Mouse (Mus musculus): ENCODE results near the gene Cecr2. TPM values are rescaled to one million over a fixed set of nuclear protein-coding genes. Genes with fewer than 3 reads are reported as not detected.
A peak's percentile ranks its signal among the peaks of the same experiment; 100 is the strongest.

Gene Cecr2
- total and polyA plus RNA-seq, 2 experiments = 5.1 to 9.3 TPM

DNA sequence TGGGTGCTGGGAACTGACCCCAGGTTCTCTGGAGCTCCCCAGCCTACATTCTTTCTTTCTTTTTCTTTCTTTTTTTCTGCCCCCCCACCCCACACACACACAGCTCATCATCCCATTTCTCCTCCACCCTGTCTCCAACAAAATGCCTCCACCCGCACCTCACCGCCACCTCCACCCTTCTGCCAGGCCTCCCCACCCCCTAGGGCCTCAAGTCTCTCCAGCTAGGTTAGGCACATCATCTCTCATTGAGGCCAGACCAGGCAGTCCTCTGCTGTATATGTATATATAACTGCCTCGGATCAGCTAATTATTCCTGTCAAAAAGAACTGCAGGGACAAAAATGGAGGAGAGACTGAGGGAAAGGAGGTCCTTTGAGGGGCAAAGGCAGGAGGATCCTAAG, 69.8 kb downstream of the Cecr2 start:
- Histone ChIP-seq H3K79me2 (ENCODE audit: control insufficient read depth, insufficient read depth, low read length) (no peaks in the 10 kb centered on the region; the same call in 1 of the 2 replicates), H3K9ac (ENCODE audit: low read depth, low read length) (no peak overlapping the region), H3K27ac (replicated peaks; ENCODE audit: insufficient read depth, low read depth, low read length) (no peak overlapping the region), H3K27me3 (ENCODE audit: control insufficient read depth, insufficient read depth, low read length) (no peaks in the 10 kb centered on the region), H3K36me3 (ENCODE audit: control insufficient read depth, insufficient read depth, low read length) (peaks cover 31% of the 10 kb centered on the region), H3K4me1 (ENCODE audit: control insufficient read depth, insufficient read depth, low read length) (peaks cover 7% of the 10 kb centered on the region; the same call in 1 of the 2 replicates), H3K4me3 (ENCODE audit: insufficient read depth, low read depth, low read length) (no peak overlapping the region)
- 91% methylated on average over 3 of the region's 3 CpGs for WGBS
- no peak for DNase-seq (ENCODE audit: extremely low read depth, low read depth, low spot score)
- TF ChIP-seq CTCF (IDR thresholded peaks at IDR 0.05; ENCODE audit: low read depth, low read length) (no peak), POLR2A (IDR thresholded peaks at IDR 0.05; ENCODE audit: extremely low read depth, insufficient read depth, low read length) (no peak)

DNA sequence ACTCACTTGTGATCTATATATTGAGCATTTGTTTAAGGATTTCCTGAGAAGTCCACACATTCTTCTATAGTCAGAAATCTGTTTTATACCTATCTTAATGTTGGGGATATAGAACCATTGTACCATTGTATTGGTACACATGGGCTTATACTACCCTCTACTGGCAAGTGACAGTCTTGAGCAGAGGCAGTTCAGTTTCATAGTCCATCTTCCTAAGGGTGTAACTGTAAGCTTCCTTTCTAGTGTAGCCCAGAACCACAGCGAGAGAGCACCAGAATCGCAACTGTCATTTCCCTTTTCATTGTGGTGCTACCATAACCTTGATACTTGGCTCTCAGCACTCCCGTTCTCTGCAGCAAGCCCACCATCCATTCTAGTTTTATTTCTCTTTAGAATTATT, 70.4 kb downstream of the Cecr2 start:
- no peak overlapping the region for H3K9ac ChIP-seq (ENCODE audit: low read depth, low read length)
- H3K4me1 ChIP-seq (ENCODE audit: control insufficient read depth, insufficient read depth, low read length) = peaks cover 5% of the 10 kb centered on the region; the same call in 1 of the 2 replicates
- 69% methylated on average over 3 of the region's 3 CpGs for WGBS
- TF ChIP-seq CTCF (IDR thresholded peaks at IDR 0.05; ENCODE audit: low read depth, low read length) = peak; percentile 43; the same call in 1 of the 2 replicates
- no peak for TF ChIP-seq POLR2A (IDR thresholded peaks at IDR 0.05; ENCODE audit: extremely low read depth, insufficient read depth, low read length)
- peak; percentile 61 for DNase-seq (ENCODE audit: extremely low read depth, low read depth, low spot score)
- H3K79me2 ChIP-seq (ENCODE audit: control insufficient read depth, insufficient read depth, low read length) = no peaks in the 10 kb centered on the region; the same call in 1 of the 2 replicates
- peaks cover 30% of the 10 kb centered on the region for H3K36me3 ChIP-seq (ENCODE audit: control insufficient read depth, insufficient read depth, low read length)
- H3K27me3 ChIP-seq (ENCODE audit: control insufficient read depth, insufficient read depth, low read length) = no peaks in the 10 kb centered on the region
- no peak overlapping the region for H3K27ac ChIP-seq (replicated peaks; ENCODE audit: insufficient read depth, low read depth, low read length)
- no peak overlapping the region for H3K4me3 ChIP-seq (ENCODE audit: insufficient read depth, low read depth, low read length)

DNA sequence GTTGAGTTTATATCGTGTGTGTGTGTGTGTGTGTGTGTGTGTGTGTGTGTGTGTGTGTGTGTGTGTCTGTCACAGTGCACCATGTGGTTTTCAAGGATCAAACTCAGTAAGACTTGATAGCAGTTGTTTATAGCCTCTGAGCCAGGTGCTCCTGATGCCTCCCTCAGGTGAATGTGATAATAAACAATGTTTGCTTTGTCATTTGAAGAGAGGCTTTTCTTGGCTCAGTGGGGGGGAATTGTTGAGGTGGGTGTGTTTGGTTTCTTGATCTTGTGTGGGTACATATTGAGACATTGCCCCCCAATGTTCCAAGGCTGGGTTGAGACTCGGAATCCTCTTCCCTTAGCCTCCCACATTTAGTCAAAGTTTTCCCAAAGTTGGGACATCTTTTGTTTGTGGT, 77.0 kb downstream of the Cecr2 start:
- H3K4me1 ChIP-seq (ENCODE audit: control insufficient read depth, insufficient read depth, low read length) = no peaks in the 10 kb centered on the region
- peaks cover 28% of the 10 kb centered on the region for H3K36me3 ChIP-seq (ENCODE audit: control insufficient read depth, insufficient read depth, low read length)
- no peak overlapping the region for H3K4me3 ChIP-seq (ENCODE audit: insufficient read depth, low read depth, low read length)
- H3K79me2 ChIP-seq (ENCODE audit: control insufficient read depth, insufficient read depth, low read length) = no peaks in the 10 kb centered on the region
- H3K27me3 ChIP-seq (ENCODE audit: control insufficient read depth, insufficient read depth, low read length) = no peaks in the 10 kb centered on the region
- no peak for DNase-seq (ENCODE audit: extremely low read depth, low read depth, low spot score)
- no peak overlapping the region for H3K27ac ChIP-seq (replicated peaks; ENCODE audit: insufficient read depth, low read depth, low read length)
- TF ChIP-seq POLR2A (IDR thresholded peaks at IDR 0.05; ENCODE audit: extremely low read depth, insufficient read depth, low read length) (no peak), CTCF (IDR thresholded peaks at IDR 0.05; ENCODE audit: low read depth, low read length) (no peak)
- 81% methylated on average over 2 of the region's 2 CpGs for WGBS
- H3K9ac ChIP-seq (ENCODE audit: low read depth, low read length) = no peak overlapping the region

DNA sequence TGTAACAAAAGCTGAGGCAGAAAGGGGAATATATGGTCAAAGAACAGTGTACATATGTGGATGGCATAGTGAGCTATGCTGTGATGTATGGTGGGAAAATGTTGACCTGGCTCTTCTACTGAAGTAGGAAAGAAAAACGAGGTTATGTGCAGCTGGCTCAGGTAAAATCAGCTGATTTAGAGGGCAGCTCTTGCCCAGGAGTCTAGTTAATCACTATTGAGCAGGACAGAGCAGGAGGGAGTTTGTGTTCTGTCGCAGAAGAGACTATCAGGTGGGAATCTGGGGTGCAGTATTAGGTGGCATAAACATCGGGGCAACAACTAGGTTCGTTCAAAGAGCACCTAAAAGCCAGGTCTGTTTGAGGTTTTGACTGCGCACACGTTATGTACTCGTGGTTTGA, 78.1 kb downstream of the Cecr2 start:
- no peaks in the 10 kb centered on the region for H3K4me1 ChIP-seq (ENCODE audit: control insufficient read depth, insufficient read depth, low read length)
- H3K36me3 ChIP-seq (ENCODE audit: control insufficient read depth, insufficient read depth, low read length) = peaks cover 18% of the 10 kb centered on the region
- 89% methylated on average over 7 of the region's 7 CpGs for WGBS
- DNase-seq (ENCODE audit: extremely low read depth, low read depth, low spot score) = no peak
- no peak overlapping the region for H3K9ac ChIP-seq (ENCODE audit: low read depth, low read length)
- no peaks in the 10 kb centered on the region for H3K79me2 ChIP-seq (ENCODE audit: control insufficient read depth, insufficient read depth, low read length)
- no peaks in the 10 kb centered on the region for H3K27me3 ChIP-seq (ENCODE audit: control insufficient read depth, insufficient read depth, low read length)
- H3K27ac ChIP-seq (replicated peaks; ENCODE audit: insufficient read depth, low read depth, low read length) = no peak overlapping the region
- TF ChIP-seq POLR2A (IDR thresholded peaks at IDR 0.05; ENCODE audit: extremely low read depth, insufficient read depth, low read length) (no peak), CTCF (IDR thresholded peaks at IDR 0.05; ENCODE audit: low read depth, low read length) (no peak)
- no peak overlapping the region for H3K4me3 ChIP-seq (ENCODE audit: insufficient read depth, low read depth, low read length)

DNA sequence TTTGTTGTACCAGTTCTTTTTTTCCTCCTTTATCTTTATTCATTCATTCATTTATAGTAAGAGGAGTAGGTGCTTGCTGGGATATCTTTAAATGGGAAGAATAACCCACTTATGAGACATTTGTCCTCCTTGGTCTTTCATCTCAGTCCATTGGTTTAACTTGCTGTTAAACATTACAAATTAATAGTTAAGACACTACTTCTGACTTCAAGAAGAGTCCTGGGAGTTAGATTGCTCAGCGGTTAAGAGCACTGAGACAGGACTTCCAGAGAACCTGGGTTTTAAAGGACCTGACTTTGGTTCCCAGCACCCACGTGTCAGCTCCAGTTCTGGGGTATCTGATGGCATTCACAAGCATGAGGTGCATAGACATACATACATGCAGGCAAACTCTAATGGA, 80.2 kb downstream of the Cecr2 start:
- no peak overlapping the region for H3K9ac ChIP-seq (ENCODE audit: low read depth, low read length)
- no peaks in the 10 kb centered on the region for H3K27me3 ChIP-seq (ENCODE audit: control insufficient read depth, insufficient read depth, low read length)
- no peak for TF ChIP-seq POLR2A (IDR thresholded peaks at IDR 0.05; ENCODE audit: extremely low read depth, insufficient read depth, low read length)
- no peak for TF ChIP-seq CTCF (IDR thresholded peaks at IDR 0.05; ENCODE audit: low read depth, low read length)
- no peaks in the 10 kb centered on the region for H3K79me2 ChIP-seq (ENCODE audit: control insufficient read depth, insufficient read depth, low read length)
- peaks cover 20% of the 10 kb centered on the region for H3K36me3 ChIP-seq (ENCODE audit: control insufficient read depth, insufficient read depth, low read length)
- H3K4me3 ChIP-seq (ENCODE audit: insufficient read depth, low read depth, low read length) = no peak overlapping the region
- no peaks in the 10 kb centered on the region for H3K4me1 ChIP-seq (ENCODE audit: control insufficient read depth, insufficient read depth, low read length)
- WGBS = 90% methylated on average over 2 of the region's 2 CpGs
- no peak for DNase-seq (ENCODE audit: extremely low read depth, low read depth, low spot score)
- H3K27ac ChIP-seq (replicated peaks; ENCODE audit: insufficient read depth, low read depth, low read length) = no peak overlapping the region

DNA sequence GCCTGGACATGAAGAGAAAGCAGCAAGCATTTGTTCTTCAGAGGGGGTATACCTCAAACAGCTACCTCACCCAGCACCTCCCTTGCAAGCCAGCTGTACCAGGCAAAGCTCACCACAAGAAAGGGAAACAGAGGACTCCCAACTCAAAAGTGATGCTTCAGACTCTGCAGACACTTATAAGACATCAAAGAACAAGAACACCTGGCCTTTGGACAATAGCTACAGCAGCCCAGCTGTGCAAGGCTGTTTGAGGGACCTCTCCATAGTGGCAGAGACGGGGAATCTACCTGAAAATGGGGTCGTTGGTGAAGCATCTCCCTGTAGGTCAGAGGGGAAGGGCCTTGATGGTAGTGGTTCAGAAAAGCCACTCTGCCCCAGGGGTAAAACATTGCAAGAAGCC, 95.0 kb downstream of the Cecr2 start:
- H3K4me3 ChIP-seq (ENCODE audit: insufficient read depth, low read depth, low read length) = no peak overlapping the region
- peaks cover 56% of the 10 kb centered on the region for H3K36me3 ChIP-seq (ENCODE audit: control insufficient read depth, insufficient read depth, low read length)
- no peak overlapping the region for H3K9ac ChIP-seq (ENCODE audit: low read depth, low read length)
- no peak overlapping the region for H3K27ac ChIP-seq (replicated peaks; ENCODE audit: insufficient read depth, low read depth, low read length)
- 84% methylated on average over 2 of the region's 2 CpGs for WGBS
- no peaks in the 10 kb centered on the region for H3K4me1 ChIP-seq (ENCODE audit: control insufficient read depth, insufficient read depth, low read length)
- TF ChIP-seq POLR2A (IDR thresholded peaks at IDR 0.05; ENCODE audit: extremely low read depth, insufficient read depth, low read length) (no peak), CTCF (IDR thresholded peaks at IDR 0.05; ENCODE audit: low read depth, low read length) (no peak)
- no peaks in the 10 kb centered on the region for H3K79me2 ChIP-seq (ENCODE audit: control insufficient read depth, insufficient read depth, low read length)
- no peaks in the 10 kb centered on the region for H3K27me3 ChIP-seq (ENCODE audit: control insufficient read depth, insufficient read depth, low read length)
- no peak for DNase-seq (ENCODE audit: extremely low read depth, low read depth, low spot score)
